Mouse (Mus musculus): ENCODE results near the gene Trmt61a. TPM values are rescaled to one million over a fixed set of nuclear protein-coding genes. Genes with fewer than 3 reads are reported as not detected.
"Not testable (repeated sequence)": the region's sequence is repeated elsewhere in the genome, so short reads cannot be mapped to it uniquely, and the experiment has no call there.

The Trmt61a gene
- polyA plus RNA-seq, 1 experiment from 2014 or later: 9.3 TPM

DNA sequence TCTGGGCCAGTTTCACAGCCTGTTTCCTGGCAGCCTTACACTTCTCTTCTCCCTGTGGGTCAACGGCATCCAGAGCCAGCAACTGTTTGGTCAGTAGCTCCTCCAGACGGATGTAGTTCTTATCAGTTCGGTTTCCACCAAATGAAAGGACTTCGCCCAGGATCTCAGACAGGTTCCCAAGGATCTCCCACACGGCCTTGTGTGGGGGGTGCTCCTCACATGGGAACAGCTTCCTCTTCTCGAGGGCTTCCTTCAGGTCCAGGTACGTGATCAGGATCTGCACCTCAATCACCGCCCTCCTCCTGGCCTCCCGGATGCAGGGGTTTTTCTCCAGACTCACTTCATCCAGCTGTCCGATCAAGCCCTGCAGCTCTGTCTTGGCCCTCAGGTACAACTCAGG lies 32.2 kb downstream of the Trmt61a start:
- 84% methylated on average over 10 of the region's 10 CpGs for WGBS
- no peak for TF ChIP-seq CTCF (IDR thresholded peaks at IDR 0.05; ENCODE audit: low read depth)
- no peak for ATAC-seq (ENCODE audit: insufficient read depth)

GRCm38 (mm10) chr12:111712476-111712875 lies 34.6 kb downstream of the Trmt61a start:
- peak overlapping the region; percentile 98 for H3K4me3 ChIP-seq (ENCODE audit: low read depth, low read length)
- H3K4me2 ChIP-seq: peak overlapping the region; percentile 91
- DNase-seq (peak; percentile 56), ATAC-seq (ENCODE audit: insufficient read depth) (no peak; the same call in 1 of the 2 replicates)
- under 1% methylated on average over 33 of the region's 33 CpGs for WGBS
- no peaks in the 10 kb centered on the region for H3K27me3 ChIP-seq (ENCODE audit: insufficient read depth, low read length)
- no peak for TF ChIP-seq CTCF (IDR thresholded peaks at IDR 0.05; ENCODE audit: low read depth)
- no peaks in the 10 kb centered on the region for H3K9me3 ChIP-seq (ENCODE audit: low read depth, low read length)
- H3K27ac ChIP-seq (ENCODE audit: low read depth): peak overlapping the region; percentile 84
- peaks cover 38% of the 10 kb centered on the region for H3K36me3 ChIP-seq (ENCODE audit: insufficient read depth)
- no peaks in the 10 kb centered on the region for H3K4me1 ChIP-seq (ENCODE audit: insufficient read depth)
- peak overlapping the region; percentile 97 for H3K9ac ChIP-seq

More for the DNA sequence above, 32.2 kb downstream of the Trmt61a start:
- Histone ChIP-seq H3K27ac (ENCODE audit: low read depth) (no peak overlapping the region), H3K9ac (no peak overlapping the region), H3K4me1 (ENCODE audit: insufficient read depth) (0 out of 2 replicates have a peak, but pooled peaks cover 4% of the 10 kb centered on the region), H3K27me3 (ENCODE audit: insufficient read depth, low read length) (no peaks in the 10 kb centered on the region), H3K9me3 (ENCODE audit: low read depth, low read length) (no peaks in the 10 kb centered on the region), H3K4me3 (ENCODE audit: low read depth, low read length) (no peak overlapping the region), H3K36me3 (ENCODE audit: insufficient read depth) (peaks cover 44% of the 10 kb centered on the region), H3K4me2 (no peak overlapping the region)
- no peak for DNase-seq

DNA sequence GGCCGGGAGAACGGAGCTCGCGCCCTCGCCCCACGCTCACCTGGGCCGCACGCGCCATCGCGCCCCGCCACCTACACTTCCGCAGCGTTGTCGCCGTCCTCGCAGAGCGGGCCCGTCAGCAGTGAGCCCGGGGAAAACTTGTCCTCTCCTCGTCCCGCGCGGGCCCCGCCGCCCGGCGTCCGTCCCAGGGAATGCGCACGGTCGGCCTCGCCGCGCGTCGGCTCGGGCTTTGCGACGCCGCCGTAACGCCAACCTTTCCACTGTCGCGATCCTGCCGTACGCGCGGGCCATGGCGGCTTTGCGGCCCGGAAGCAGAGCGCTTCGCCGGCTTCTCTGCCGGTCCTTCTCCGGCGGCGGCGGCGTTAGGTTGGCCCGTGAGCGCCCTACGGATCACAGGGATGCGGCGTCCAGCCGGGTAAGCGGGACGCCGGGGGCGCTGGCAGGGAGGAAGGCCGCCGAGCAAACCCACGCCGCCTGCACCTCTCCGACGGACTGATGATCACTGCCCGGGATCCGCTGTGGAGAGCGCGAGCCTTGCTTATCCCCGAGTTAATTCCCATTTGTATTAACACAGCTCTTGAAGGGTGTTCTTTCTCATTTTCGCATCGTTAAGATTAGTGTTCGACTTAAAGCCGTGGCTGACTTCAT lies 35.2 kb downstream of the Trmt61a start, which contains the start of the genes Bag5 and Apopt1:
Gene Bag5 (minus strand): TSS at position 254 of the 648 bp plus-strand sequence.
Gene Apopt1 (plus strand): TSS at position 258 of the 648 bp plus-strand sequence.
- ATAC-seq (ENCODE audit: insufficient read depth) (peak; percentile 96), DNase-seq (peak; percentile 96)
- peaks cover 33% of the 10 kb centered on the region for H3K36me3 ChIP-seq (ENCODE audit: insufficient read depth)
- no peaks in the 10 kb centered on the region for H3K4me1 ChIP-seq (ENCODE audit: insufficient read depth)
- peak within 1 kb of the TSS; percentile 84 for H3K27ac ChIP-seq (ENCODE audit: low read depth)
- WGBS: under 1% methylated on average over 79 of the region's 86 CpGs
- H3K4me3 ChIP-seq (ENCODE audit: low read depth, low read length): peak within 1 kb of the TSS; percentile 98
- H3K9me3 ChIP-seq (ENCODE audit: low read depth, low read length): no peaks in the 10 kb centered on the region
- peak within 1 kb of the TSS; percentile 97 for H3K9ac ChIP-seq
- TF ChIP-seq CTCF (IDR thresholded peaks at IDR 0.05; ENCODE audit: low read depth): no peak
- H3K27me3 ChIP-seq (ENCODE audit: insufficient read depth, low read length): no peaks in the 10 kb centered on the region
- H3K4me2 ChIP-seq: peak within 1 kb of the TSS; percentile 91

- whole genome bisulfite sequencing: 67% methylated on average over 6 of the region's 6 CpGs
- Histone ChIP-seq H3K4me2 (peak overlapping the region; percentile 91), H3K4me3 (ENCODE audit: low read depth, low read length) (peak overlapping the region; percentile 98), H3K9ac (peak overlapping the region; percentile 97), H3K36me3 (ENCODE audit: insufficient read depth) (peaks cover 26% of the 10 kb centered on the region)
- not testable (repeated sequence) for DNase-seq; ATAC-seq (ENCODE audit: insufficient read depth); H3K27ac ChIP-seq (ENCODE audit: low read depth); H3K9me3 ChIP-seq (ENCODE audit: low read depth, low read length); H3K4me1 ChIP-seq (ENCODE audit: insufficient read depth); H3K27me3 ChIP-seq (ENCODE audit: insufficient read depth, low read length)
Measured at GRCm38 (mm10) chr12:111713880-111714279, 36.0 kb downstream of the Trmt61a start.

DNA sequence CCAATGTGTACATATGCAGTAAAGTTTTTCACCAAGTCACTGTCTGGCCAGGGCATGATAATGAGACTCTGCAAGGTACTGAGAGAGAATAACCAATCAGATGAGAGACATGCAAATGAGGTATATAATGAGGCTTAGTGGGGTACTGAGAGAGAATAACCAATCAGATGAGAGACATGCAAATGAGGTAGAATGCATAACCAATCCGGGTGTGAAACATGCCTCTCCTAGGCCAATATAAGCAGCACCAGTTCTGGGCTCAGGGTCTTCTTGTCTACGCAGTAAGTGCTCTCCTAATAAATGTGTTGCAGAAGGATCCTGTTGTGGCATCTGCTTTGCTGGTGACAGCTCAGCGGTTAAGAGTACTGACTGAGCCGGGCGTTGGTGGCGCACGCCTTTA lies 38.6 kb downstream of the Trmt61a start:
- DNase-seq: no peak
- Histone ChIP-seq H3K27me3 (ENCODE audit: insufficient read depth, low read length) (no peaks in the 10 kb centered on the region), H3K4me2 (no peak overlapping the region), H3K36me3 (ENCODE audit: insufficient read depth) (0 out of 2 replicates have a peak, but pooled peaks cover 4% of the 10 kb centered on the region), H3K9ac (no peak overlapping the region), H3K4me3 (ENCODE audit: low read depth, low read length) (no peak overlapping the region), H3K27ac (ENCODE audit: low read depth) (no peak overlapping the region), H3K4me1 (ENCODE audit: insufficient read depth) (no peaks in the 10 kb centered on the region), H3K9me3 (ENCODE audit: low read depth, low read length) (no peaks in the 10 kb centered on the region)
- TF ChIP-seq CTCF (IDR thresholded peaks at IDR 0.05; ENCODE audit: low read depth): no peak
- WGBS: 95% methylated on average over 7 of the region's 7 CpGs
- ATAC-seq (ENCODE audit: insufficient read depth): no peak

- Histone ChIP-seq H3K9ac (no peak overlapping the region), H3K4me2 (no peak overlapping the region), H3K27ac (ENCODE audit: low read depth) (no peak overlapping the region), H3K4me3 (ENCODE audit: low read depth, low read length) (no peak overlapping the region), H3K27me3 (ENCODE audit: insufficient read depth, low read length) (no peaks in the 10 kb centered on the region), H3K4me1 (ENCODE audit: insufficient read depth) (no peaks in the 10 kb centered on the region), H3K9me3 (ENCODE audit: low read depth, low read length) (no peaks in the 10 kb centered on the region), H3K36me3 (ENCODE audit: insufficient read depth) (peaks cover 10% of the 10 kb centered on the region; the same call in 1 of the 2 replicates)
- 57% methylated on average over 8 of the region's 8 CpGs for WGBS
- ATAC-seq (ENCODE audit: insufficient read depth) (no peak), DNase-seq (no peak)
- TF ChIP-seq CTCF (IDR thresholded peaks at IDR 0.05; ENCODE audit: low read depth): no peak
Measured at GRCm38 (mm10) chr12:111718656-111719055, 40.8 kb downstream of the Trmt61a start.

- no peak for ATAC-seq (ENCODE audit: insufficient read depth)
- DNase-seq: no peak
- Histone ChIP-seq H3K36me3 (ENCODE audit: insufficient read depth) (peaks cover 17% of the 10 kb centered on the region; the same call in 1 of the 2 replicates), H3K9ac (no peak overlapping the region), H3K27ac (ENCODE audit: low read depth) (no peak overlapping the region), H3K4me2 (no peak overlapping the region), H3K27me3 (ENCODE audit: insufficient read depth, low read length) (no peaks in the 10 kb centered on the region), H3K4me3 (ENCODE audit: low read depth, low read length) (no peak overlapping the region), H3K4me1 (ENCODE audit: insufficient read depth) (no peaks in the 10 kb centered on the region), H3K9me3 (ENCODE audit: low read depth, low read length) (no peaks in the 10 kb centered on the region)
- WGBS: 83% methylated on average over 4 of the region's 4 CpGs
- TF ChIP-seq CTCF (IDR thresholded peaks at IDR 0.05; ENCODE audit: low read depth): no peak
Measured at GRCm38 (mm10) chr12:111720222-111720621, 42.3 kb downstream of the Trmt61a start.
